Mouse (Mus musculus): ENCODE measurements around the gene Parn.

DNA sequence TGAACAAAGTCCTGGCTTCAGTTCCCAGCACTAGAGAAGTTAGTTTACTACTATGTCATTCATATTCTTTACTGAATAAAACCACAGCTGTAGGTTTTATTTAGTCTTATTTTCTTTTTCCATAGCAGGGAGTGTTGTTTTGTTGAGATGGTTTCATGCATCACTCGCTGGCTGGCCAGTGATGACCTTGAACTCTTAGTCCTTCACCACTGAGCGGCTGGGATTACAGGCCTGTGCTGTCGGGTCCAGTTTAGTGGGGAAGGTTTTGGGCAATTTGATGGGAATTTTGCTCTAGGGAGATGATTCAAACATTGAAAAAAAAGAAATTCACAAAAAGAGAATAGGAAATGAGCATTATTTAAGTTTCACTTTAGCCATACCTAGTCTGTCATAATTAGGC lies 6.5 kb upstream of the Parn start:
- TF ChIP-seq CTCF (IDR thresholded peaks at IDR 0.05; ENCODE audit: control insufficient read depth, insufficient read depth, insufficient replicate concordance, low read depth, low read length): no peak
- TF ChIP-seq POLR2A (IDR thresholded peaks at IDR 0.05; ENCODE audit: control insufficient read depth, low read depth, low read length): no peak
